Mouse (Mus musculus): ENCODE results near the gene Kcnv2.

DNA sequence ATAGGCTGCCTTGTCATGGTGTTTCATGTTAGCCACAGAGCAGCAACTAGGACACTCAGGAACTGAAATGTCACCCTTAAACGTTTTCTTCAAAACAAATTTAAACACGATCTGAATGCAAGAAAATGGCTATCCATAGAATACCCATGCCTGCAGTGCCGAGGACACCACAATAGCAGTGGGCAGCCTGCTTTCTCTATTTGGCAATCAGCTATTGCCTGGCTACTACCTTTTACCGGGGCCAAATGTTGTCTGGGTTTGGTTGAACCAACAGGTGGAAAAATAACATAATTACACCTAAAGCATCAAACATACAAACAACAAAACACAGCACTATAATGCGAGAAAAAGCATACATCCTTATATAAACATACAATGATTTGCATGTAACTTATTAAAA lies 60.9 kb downstream of the Kcnv2 start:
- TF ChIP-seq POLR2A (IDR thresholded peaks at IDR 0.05; ENCODE audit: borderline replicate concordance, low read depth, low read length) (no peak), CTCF (IDR thresholded peaks at IDR 0.05; ENCODE audit: low read depth, low read length) (no peak)

Measured in bone marrow macrophage, adult 2 months (primary cell).